Mouse (Mus musculus) heart, embryonic 15.5 days (tissue): ENCODE measurements around the gene Tmem213. TPM values are rescaled to one million over a fixed set of nuclear protein-coding genes. Genes with fewer than 3 reads are reported as not detected.

Experiments used
- ATAC-seq: fragments of 200-750 bp; cut with Nextera tagmentation; replicated peaks from 2 replicates; pipeline ENCODE4 v1.8.0; 2017; ENCODE audit warnings: low read depth, moderate TSS enrichment; ENCODE audit not compliant: insufficient number of reproducible peaks, insufficient read depth, low FRiP score
- H3K27ac ChIP-seq: fragments of 300-500 bp; sonication (generic); 2 replicates; pipeline ENCODE4 v1.5.1; 2015; ENCODE audit warnings: mild to moderate bottlenecking, inconsistent platforms
- H3K27me3 ChIP-seq: fragments of 300-500 bp; sonication (generic); 2 replicates; pipeline ENCODE4 v1.6.1; 2015; ENCODE audit warnings: inconsistent platforms
- H3K36me3 ChIP-seq: fragments of 300-500 bp; sonication (generic); 2 replicates; pipeline ENCODE4 v1.6.1; 2015; ENCODE audit warnings: mild to moderate bottlenecking, inconsistent platforms
- H3K4me1 ChIP-seq: fragments of 300-500 bp; sonication (generic); replicated peaks from 2 replicates; pipeline ENCODE4 v1.6.1; 2015; ENCODE audit warnings: inconsistent platforms
- H3K4me2 ChIP-seq: fragments of 300-500 bp; sonication (generic); 2 replicates; pipeline ENCODE4 v1.6.1; 2015; ENCODE audit warnings: inconsistent platforms, mild to moderate bottlenecking, moderate library complexity
- H3K4me3 ChIP-seq: fragments of 300-500 bp; sonication (generic); 2 replicates; pipeline ENCODE4 v1.5.1; 2015; ENCODE audit warnings: mild to moderate bottlenecking, inconsistent platforms
- H3K9ac ChIP-seq: fragments of 300-500 bp; sonication (generic); 2 replicates; pipeline ENCODE4 v1.6.1; 2015; ENCODE audit warnings: mild to moderate bottlenecking, inconsistent platforms
- H3K9me3 ChIP-seq: fragments of 300-500 bp; sonication (generic); replicated peaks from 2 replicates; pipeline ENCODE4 v1.6.1; 2016; ENCODE audit warnings: inconsistent platforms
- WGBS: fragments of 180-500 bp; shearing (Covaris S2); methylation state at CpG from one replicate; pipeline ENCODE4 v1.1.7; 2015; ENCODE audit warnings: mixed read lengths; 5-methylcytosine and 5-hydroxymethylcytosine counted together
- polyA plus RNA-seq: library from polyadenylated mRNA; unstranded; fragments of >200 nt; fragmentation: Nextera tagmentation; extraction: Ambion mirVana; gene quantifications from 2 replicates; pipeline ENCODE4 v1.2.1, GENCODE M21; 2015

Gene Tmem213
- polyA plus RNA-seq, 1 experiment from 2014 or later, result 1.3 TPM

GRCm38 (mm10) chr6:38118341-38118740 lies 9.3 kb downstream of the Tmem213 start:
- Histone ChIP-seq H3K27me3 (no peaks in the 10 kb centered on the region), H3K9ac (no peak overlapping the region), H3K9me3 (no peaks in the 10 kb centered on the region), H3K4me1 (peaks cover 11% of the 10 kb centered on the region), H3K36me3 (no peaks in the 10 kb centered on the region), H3K27ac (no peak overlapping the region), H3K4me3 (no peak overlapping the region), H3K4me2 (no peak overlapping the region)
- ATAC-seq, result no peak
- WGBS, result 86% methylated on average over 6 of the region's 6 CpGs

GRCm38 (mm10) chr6:38120681-38121371 lies 11.8 kb downstream of the Tmem213 start:
- no peak overlapping the region for H3K4me3 ChIP-seq
- 0 out of 2 replicates have a peak, but pooled peaks have one; percentile 34 for ATAC-seq
- H3K4me1 ChIP-seq, result peaks cover 15% of the 10 kb centered on the region
- H3K9ac ChIP-seq, result no peak overlapping the region
- no peak overlapping the region for H3K4me2 ChIP-seq
- H3K27me3 ChIP-seq, result no peaks in the 10 kb centered on the region
- no peaks in the 10 kb centered on the region for H3K9me3 ChIP-seq
- no peak overlapping the region for H3K27ac ChIP-seq
- H3K36me3 ChIP-seq, result no peaks in the 10 kb centered on the region
- WGBS, result 57% methylated on average over 9 of the region's 9 CpGs

GRCm38 (mm10) chr6:38121843-38122242 lies 12.8 kb downstream of the Tmem213 start:
- H3K27me3 ChIP-seq, result no peaks in the 10 kb centered on the region
- H3K4me3 ChIP-seq, result no peak overlapping the region
- 81% methylated on average over 5 of the region's 5 CpGs for WGBS
- H3K9ac ChIP-seq, result no peak overlapping the region
- H3K27ac ChIP-seq, result no peak overlapping the region
- no peak overlapping the region for H3K4me2 ChIP-seq
- H3K4me1 ChIP-seq, result peaks cover 15% of the 10 kb centered on the region
- no peak for ATAC-seq
- H3K9me3 ChIP-seq, result no peaks in the 10 kb centered on the region
- no peaks in the 10 kb centered on the region for H3K36me3 ChIP-seq

- peak overlapping the region; percentile 14; the same call in 1 of the 2 replicates for H3K4me2 ChIP-seq
- no peaks in the 10 kb centered on the region for H3K27me3 ChIP-seq
- no peak for ATAC-seq
- WGBS, result 49% methylated on average over 6 of the region's 6 CpGs
- H3K36me3 ChIP-seq, result no peaks in the 10 kb centered on the region
- no peak overlapping the region for H3K9ac ChIP-seq
- H3K4me3 ChIP-seq, result no peak overlapping the region
- peaks cover 15% of the 10 kb centered on the region for H3K4me1 ChIP-seq
- peak overlapping the region; percentile 24 for H3K27ac ChIP-seq
- no peaks in the 10 kb centered on the region for H3K9me3 ChIP-seq
These were observed 13.7 kb downstream of the Tmem213 start for GRCm38 (mm10) chr6:38122791-38123190.

GRCm38 (mm10) chr6:38123471-38124206 lies 14.6 kb downstream of the Tmem213 start:
- Histone ChIP-seq H3K27me3 (no peaks in the 10 kb centered on the region), H3K4me2 (no peak overlapping the region), H3K9ac (no peak overlapping the region), H3K27ac (no peak overlapping the region), H3K4me3 (no peak overlapping the region), H3K4me1 (peaks cover 15% of the 10 kb centered on the region), H3K9me3 (no peaks in the 10 kb centered on the region), H3K36me3 (no peaks in the 10 kb centered on the region)
- WGBS, result 58% methylated on average over 18 of the region's 18 CpGs
- no peak for ATAC-seq

- no peak within 1 kb of the TSS for H3K9ac ChIP-seq
- H3K4me1 ChIP-seq, result peaks cover 15% of the 10 kb centered on the region
- no peaks in the 10 kb centered on the region for H3K9me3 ChIP-seq
- H3K4me2 ChIP-seq, result no peak within 1 kb of the TSS
- ATAC-seq, result no peak
- H3K4me3 ChIP-seq, result no peak within 1 kb of the TSS
- no peaks in the 10 kb centered on the region for H3K27me3 ChIP-seq
- H3K27ac ChIP-seq, result no peak within 1 kb of the TSS
- no peaks in the 10 kb centered on the region for H3K36me3 ChIP-seq
- WGBS, result 82% methylated on average over 7 of the region's 7 CpGs
These were observed 15.3 kb downstream of the Tmem213 start, which contains the start of gene Atp6v0a4 for GRCm38 (mm10) chr6:38124207-38124835. TSS of gene Atp6v0a4 (minus strand) at chr6:38124586.

GRCm38 (mm10) chr6:38124882-38125281 lies 15.8 kb downstream of the Tmem213 start:
- no peak for ATAC-seq
- H3K9ac ChIP-seq, result no peak overlapping the region
- no peaks in the 10 kb centered on the region for H3K27me3 ChIP-seq
- WGBS, result 88% methylated on average over 5 of the region's 5 CpGs
- H3K36me3 ChIP-seq, result no peaks in the 10 kb centered on the region
- no peaks in the 10 kb centered on the region for H3K9me3 ChIP-seq
- H3K27ac ChIP-seq, result no peak overlapping the region
- peaks cover 15% of the 10 kb centered on the region for H3K4me1 ChIP-seq
- H3K4me2 ChIP-seq, result no peak overlapping the region
- H3K4me3 ChIP-seq, result no peak overlapping the region

GRCm38 (mm10) chr6:38125462-38125861 lies 16.4 kb downstream of the Tmem213 start:
- Histone ChIP-seq H3K36me3 (no peaks in the 10 kb centered on the region), H3K4me1 (peaks cover 15% of the 10 kb centered on the region), H3K9me3 (no peaks in the 10 kb centered on the region), H3K9ac (no peak overlapping the region), H3K4me3 (no peak overlapping the region), H3K27me3 (no peaks in the 10 kb centered on the region), H3K4me2 (no peak overlapping the region), H3K27ac (no peak overlapping the region)
- WGBS, result 88% methylated on average over 3 of the region's 3 CpGs
- ATAC-seq, result no peak

- no peak for ATAC-seq
- Histone ChIP-seq H3K9ac (no peak overlapping the region), H3K27ac (no peak overlapping the region), H3K9me3 (no peaks in the 10 kb centered on the region), H3K4me1 (peaks cover 18% of the 10 kb centered on the region), H3K36me3 (no peaks in the 10 kb centered on the region), H3K27me3 (no peaks in the 10 kb centered on the region), H3K4me2 (no peak overlapping the region), H3K4me3 (no peak overlapping the region)
- WGBS, result 82% methylated on average over 14 of the region's 14 CpGs
These were observed 19.1 kb downstream of the Tmem213 start for GRCm38 (mm10) chr6:38128115-38128514.

- Histone ChIP-seq H3K4me2 (no peak overlapping the region), H3K4me3 (no peak overlapping the region), H3K4me1 (peaks cover 11% of the 10 kb centered on the region), H3K36me3 (no peaks in the 10 kb centered on the region), H3K27me3 (no peaks in the 10 kb centered on the region), H3K9me3 (no peaks in the 10 kb centered on the region), H3K9ac (no peak overlapping the region), H3K27ac (no peak overlapping the region)
- 93% methylated on average over 5 of the region's 5 CpGs for WGBS
- no peak for ATAC-seq
These were observed 20.8 kb downstream of the Tmem213 start for GRCm38 (mm10) chr6:38129883-38130282.

GRCm38 (mm10) chr6:38131801-38132231 lies 22.8 kb downstream of the Tmem213 start:
- no peak overlapping the region for H3K4me3 ChIP-seq
- no peak overlapping the region for H3K4me2 ChIP-seq
- H3K36me3 ChIP-seq, result peaks cover 5% of the 10 kb centered on the region; the same call in 1 of the 2 replicates
- H3K9me3 ChIP-seq, result no peaks in the 10 kb centered on the region
- 0 out of 2 replicates have a peak, but pooled peaks have one; percentile 33 for ATAC-seq
- peaks cover 11% of the 10 kb centered on the region for H3K4me1 ChIP-seq
- peak overlapping the region; percentile 42 for H3K27ac ChIP-seq
- H3K9ac ChIP-seq, result no peak overlapping the region
- WGBS, result 40% methylated on average over 4 of the region's 4 CpGs
- no peaks in the 10 kb centered on the region for H3K27me3 ChIP-seq
